Mouse (Mus musculus): ENCODE measurements at regions not wholly inside any gene's neighbourhood (a gene's known extent, or its start where the extent isn't known, plus 50 kb on each side); places are given as distances from the start of the nearest gene placed in this dataset.

DNA sequence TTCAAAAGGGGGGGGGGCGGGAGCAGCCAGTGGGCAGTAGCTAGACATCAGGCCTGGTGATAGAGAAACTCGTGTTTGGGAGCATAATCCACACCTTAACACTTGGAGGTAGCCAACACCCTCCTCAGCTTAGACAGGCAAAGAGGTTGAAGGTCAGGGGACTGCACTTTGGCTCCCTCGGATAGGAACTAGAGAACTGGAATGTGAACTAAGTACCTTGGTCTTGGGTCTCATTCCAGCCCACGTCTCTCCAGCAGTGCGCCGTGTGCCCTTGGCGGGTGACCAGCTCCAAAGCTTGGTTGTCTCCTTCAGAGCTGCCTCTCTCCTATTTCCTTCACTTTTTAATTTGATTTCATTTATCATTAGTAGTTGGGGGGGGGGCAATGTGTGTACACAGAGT is 73.0 kb upstream of the Arid1b start:
- no peaks in the 10 kb centered on the region for H3K36me3 ChIP-seq (ENCODE audit: control insufficient read depth, insufficient read depth, low read length)
- DNase-seq (ENCODE audit: low spot score): peak; percentile 13
- no peaks in the 10 kb centered on the region for H3K9me3 ChIP-seq (ENCODE audit: control insufficient read depth, low read length)
- no peak overlapping the region for H3K9ac ChIP-seq (ENCODE audit: low read length)
- H3K4me1 ChIP-seq (replicated peaks; ENCODE audit: control insufficient read depth, insufficient read depth): no peaks in the 10 kb centered on the region
- no peak for ATAC-seq (ENCODE audit: low FRiP score, low TSS enrichment)
- H3K27ac ChIP-seq (replicated peaks): no peak overlapping the region
- no peak overlapping the region for H3K4me2 ChIP-seq (replicated peaks; ENCODE audit: low read depth)
- 78% methylated on average over 7 of the region's 7 CpGs for WGBS
- no peak overlapping the region for H3K4me3 ChIP-seq (ENCODE audit: low read depth, low read length)
- TF ChIP-seq CTCF (IDR thresholded peaks at IDR 0.05; ENCODE audit: low read depth) (no peak), EP300 (optimal IDR thresholded peaks at IDR 0.05) (no peak)
- H3K27me3 ChIP-seq (ENCODE audit: control insufficient read depth, insufficient read depth, low read length): no peaks in the 10 kb centered on the region

DNA sequence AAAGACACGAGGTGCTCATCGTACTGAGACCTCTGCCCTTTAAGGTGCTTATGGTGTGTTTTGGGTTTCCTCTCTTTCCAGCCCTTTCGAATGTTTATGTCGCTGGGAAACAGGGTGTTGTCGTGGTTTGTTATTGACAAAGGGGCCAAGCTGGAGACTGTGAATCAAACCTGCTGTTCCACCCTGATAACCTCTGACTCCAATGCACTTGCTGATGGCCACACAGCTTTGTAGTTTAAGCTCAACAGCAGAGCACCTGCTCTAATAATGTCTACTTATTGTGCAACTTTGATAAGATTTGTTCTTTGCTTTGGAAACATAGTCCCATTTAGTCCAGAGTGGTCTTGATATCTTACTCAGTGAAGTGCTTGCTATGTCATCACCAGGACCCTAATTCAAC is 65.5 kb upstream of the Arid1b start:
- ATAC-seq (ENCODE audit: low FRiP score, low TSS enrichment): peak; percentile 74
- H3K27ac ChIP-seq (replicated peaks): no peak overlapping the region
- H3K27me3 ChIP-seq (ENCODE audit: control insufficient read depth, insufficient read depth, low read length): no peaks in the 10 kb centered on the region
- H3K9ac ChIP-seq (ENCODE audit: low read length): no peak overlapping the region
- DNase-seq (ENCODE audit: low spot score): no peak
- 37% methylated on average over 5 of the region's 5 CpGs for WGBS
- H3K4me3 ChIP-seq (ENCODE audit: low read depth, low read length): no peak overlapping the region
- no peaks in the 10 kb centered on the region for H3K36me3 ChIP-seq (ENCODE audit: control insufficient read depth, insufficient read depth, low read length)
- no peak overlapping the region for H3K4me2 ChIP-seq (replicated peaks; ENCODE audit: low read depth)
- TF ChIP-seq CTCF (IDR thresholded peaks at IDR 0.05; ENCODE audit: low read depth): no peak
- no peak for TF ChIP-seq EP300 (optimal IDR thresholded peaks at IDR 0.05)
- H3K4me1 ChIP-seq (replicated peaks; ENCODE audit: control insufficient read depth, insufficient read depth): no peaks in the 10 kb centered on the region
- no peaks in the 10 kb centered on the region for H3K9me3 ChIP-seq (ENCODE audit: control insufficient read depth, low read length)

DNA sequence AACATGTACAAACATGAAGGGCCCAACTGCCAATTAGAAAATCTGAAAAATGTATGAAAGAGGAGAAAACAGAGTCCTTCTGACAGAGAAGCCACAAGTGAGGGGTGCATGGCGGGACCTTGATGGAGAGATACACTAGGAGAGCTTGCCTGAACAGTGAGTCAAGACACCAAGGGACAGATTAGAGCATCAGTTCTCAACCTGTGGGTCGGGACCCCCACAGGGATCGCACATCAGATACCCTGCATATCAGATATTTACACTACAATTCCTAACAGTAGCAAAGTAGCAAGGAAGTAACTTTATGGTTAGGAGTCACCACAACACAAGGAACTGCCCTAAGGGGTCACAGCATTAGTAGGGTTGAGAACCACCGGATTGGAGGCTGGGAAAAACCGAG is 58.9 kb upstream of the Arid1b start:
- no peaks in the 10 kb centered on the region for H3K4me1 ChIP-seq (replicated peaks; ENCODE audit: control insufficient read depth, insufficient read depth)
- no peak for DNase-seq (ENCODE audit: low spot score)

DNA sequence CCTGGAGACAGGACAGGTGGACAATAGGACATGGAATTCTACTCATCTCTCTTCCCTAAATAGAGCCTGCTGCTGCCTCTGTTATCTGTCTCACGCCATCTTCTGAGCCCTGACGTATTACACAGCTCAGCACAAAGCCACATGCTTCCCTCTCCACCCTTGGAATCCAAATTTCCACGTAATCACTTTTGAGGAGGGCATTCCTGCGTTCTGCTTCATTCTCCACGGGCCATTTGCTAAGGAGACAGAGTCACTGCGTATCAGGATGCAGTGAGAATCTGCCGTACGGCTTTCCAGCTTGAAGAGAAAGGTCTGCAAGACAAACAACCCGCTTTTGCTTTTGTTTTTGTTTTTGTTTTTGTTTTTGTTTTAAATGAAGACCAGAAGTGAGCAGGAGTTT is 53.5 kb upstream of the Arid1b start:
- H3K4me2 ChIP-seq (replicated peaks; ENCODE audit: low read depth): no peak overlapping the region
- H3K9ac ChIP-seq (ENCODE audit: low read length): no peak overlapping the region
- H3K36me3 ChIP-seq (ENCODE audit: control insufficient read depth, insufficient read depth, low read length): no peaks in the 10 kb centered on the region
- no peak overlapping the region for H3K4me3 ChIP-seq (ENCODE audit: low read depth, low read length)
- DNase-seq (ENCODE audit: low spot score): no peak
- H3K27me3 ChIP-seq (ENCODE audit: control insufficient read depth, insufficient read depth, low read length): no peaks in the 10 kb centered on the region
- no peaks in the 10 kb centered on the region for H3K4me1 ChIP-seq (replicated peaks; ENCODE audit: control insufficient read depth, insufficient read depth)
- TF ChIP-seq CTCF (IDR thresholded peaks at IDR 0.05; ENCODE audit: low read depth): no peak
- no peak for TF ChIP-seq EP300 (optimal IDR thresholded peaks at IDR 0.05)
- ATAC-seq (ENCODE audit: low FRiP score, low TSS enrichment): no peak
- no peak overlapping the region for H3K27ac ChIP-seq (replicated peaks)
- no peaks in the 10 kb centered on the region for H3K9me3 ChIP-seq (ENCODE audit: control insufficient read depth, low read length)
- WGBS: 71% methylated on average over 9 of the region's 9 CpGs

More for the DNA sequence above, 58.9 kb upstream of the Arid1b start:
- no peak for TF ChIP-seq EP300 (optimal IDR thresholded peaks at IDR 0.05)
- no peak for TF ChIP-seq CTCF (IDR thresholded peaks at IDR 0.05; ENCODE audit: low read depth)
- no peak overlapping the region for H3K4me2 ChIP-seq (replicated peaks; ENCODE audit: low read depth)
- H3K27me3 ChIP-seq (ENCODE audit: control insufficient read depth, insufficient read depth, low read length): no peaks in the 10 kb centered on the region
- 86% methylated on average over 5 of the region's 5 CpGs for WGBS
- H3K4me3 ChIP-seq (ENCODE audit: low read depth, low read length): no peak overlapping the region
- no peaks in the 10 kb centered on the region for H3K9me3 ChIP-seq (ENCODE audit: control insufficient read depth, low read length)
- no peaks in the 10 kb centered on the region for H3K36me3 ChIP-seq (ENCODE audit: control insufficient read depth, insufficient read depth, low read length)
- no peak for ATAC-seq (ENCODE audit: low FRiP score, low TSS enrichment)
- 0 out of 2 replicates have a peak overlapping the region, but pooled peaks have one; percentile 4 for H3K27ac ChIP-seq (replicated peaks)
- H3K9ac ChIP-seq (ENCODE audit: low read length): no peak overlapping the region

DNA sequence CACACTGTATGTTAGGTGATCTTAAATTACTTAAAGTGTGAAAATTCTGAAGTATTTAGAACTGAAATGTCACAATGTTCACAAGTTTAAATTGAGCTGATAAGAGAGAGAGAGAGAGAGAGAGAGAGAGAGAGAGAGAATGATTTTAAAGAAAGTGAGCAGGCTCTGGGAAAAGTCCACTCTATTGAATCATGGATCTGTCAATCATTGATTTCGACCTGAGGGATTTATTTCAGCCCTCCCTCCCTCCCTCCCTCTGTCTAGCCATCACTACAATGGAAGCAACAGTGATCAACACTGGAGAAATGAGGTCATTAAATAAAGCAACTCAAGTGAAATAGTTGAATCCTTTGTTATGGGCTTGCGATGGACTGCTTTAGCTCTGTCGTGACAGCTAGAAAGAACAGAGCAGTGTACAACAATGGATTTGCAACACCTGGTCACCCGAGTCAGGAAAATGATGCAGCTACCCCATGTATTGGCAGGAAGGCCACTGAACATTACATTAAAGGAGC is 52.8 kb upstream of the Arid1b start:
- no peak overlapping the region for H3K9ac ChIP-seq (ENCODE audit: low read length)
- no peak overlapping the region for H3K4me2 ChIP-seq (replicated peaks; ENCODE audit: low read depth)
- no peak overlapping the region for H3K4me3 ChIP-seq (ENCODE audit: low read depth, low read length)
- no peaks in the 10 kb centered on the region for H3K27me3 ChIP-seq (ENCODE audit: control insufficient read depth, insufficient read depth, low read length)
- no peak for TF ChIP-seq CTCF (IDR thresholded peaks at IDR 0.05; ENCODE audit: low read depth)
- no peak for TF ChIP-seq EP300 (optimal IDR thresholded peaks at IDR 0.05)
- DNase-seq (ENCODE audit: low spot score) (no peak), ATAC-seq (ENCODE audit: low FRiP score, low TSS enrichment) (no peak)
- H3K36me3 ChIP-seq (ENCODE audit: control insufficient read depth, insufficient read depth, low read length): no peaks in the 10 kb centered on the region
- H3K9me3 ChIP-seq (ENCODE audit: control insufficient read depth, low read length): no peaks in the 10 kb centered on the region
- 54% methylated on average over 4 of the region's 4 CpGs for WGBS
- H3K4me1 ChIP-seq (replicated peaks; ENCODE audit: control insufficient read depth, insufficient read depth): 0 out of 2 replicates have a peak, but pooled peaks cover 4% of the 10 kb centered on the region
- H3K27ac ChIP-seq (replicated peaks): no peak overlapping the region

DNA sequence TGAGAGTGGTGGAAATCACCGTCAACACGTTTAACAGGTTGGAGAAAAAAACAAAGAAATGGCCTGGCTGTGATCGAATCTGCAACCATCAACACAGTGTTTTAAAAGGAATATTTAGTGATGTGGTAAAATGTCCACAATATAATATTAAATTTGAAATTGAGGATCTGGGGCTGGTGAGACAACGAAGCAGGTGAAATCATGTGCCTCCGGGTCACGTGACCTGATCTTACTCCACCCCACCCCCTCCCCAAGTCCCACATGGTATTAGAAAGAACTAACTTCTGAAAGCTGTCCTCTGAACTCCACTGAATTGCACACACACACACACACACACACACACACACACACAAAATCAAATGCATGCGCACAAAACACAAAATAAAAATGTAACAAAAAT is 51.3 kb upstream of the Arid1b start:
- no peaks in the 10 kb centered on the region for H3K9me3 ChIP-seq (ENCODE audit: control insufficient read depth, low read length)
- TF ChIP-seq EP300 (optimal IDR thresholded peaks at IDR 0.05) (no peak), CTCF (IDR thresholded peaks at IDR 0.05; ENCODE audit: low read depth) (no peak)
- 0 out of 2 replicates have a peak, but pooled peaks cover 4% of the 10 kb centered on the region for H3K4me1 ChIP-seq (replicated peaks; ENCODE audit: control insufficient read depth, insufficient read depth)
- H3K27ac ChIP-seq (replicated peaks): no peak overlapping the region
- WGBS: 92% methylated on average over 7 of the region's 7 CpGs
- no peak overlapping the region for H3K4me2 ChIP-seq (replicated peaks; ENCODE audit: low read depth)
- no peak overlapping the region for H3K4me3 ChIP-seq (ENCODE audit: low read depth, low read length)
- DNase-seq (ENCODE audit: low spot score): no peak
- H3K36me3 ChIP-seq (ENCODE audit: control insufficient read depth, insufficient read depth, low read length): no peaks in the 10 kb centered on the region
- no peak for ATAC-seq (ENCODE audit: low FRiP score, low TSS enrichment)
- no peak overlapping the region for H3K9ac ChIP-seq (ENCODE audit: low read length)
- no peaks in the 10 kb centered on the region for H3K27me3 ChIP-seq (ENCODE audit: control insufficient read depth, insufficient read depth, low read length)
